Mouse (Mus musculus) kidney, adult 2 months (tissue): ENCODE data around the gene Npc1l1.

Experiments used
- CTCF ChIP-seq: fragments of 200-500 bp; conservative IDR thresholded peaks from 2 replicates; pipeline ENCODE4 v1.5.1; 2011; ENCODE audit warnings: low read depth, mild to moderate bottlenecking, control low read depth, low read length, moderate library complexity, mixed read lengths; ENCODE audit not compliant: insufficient read depth, insufficient read length
- POLR2A ChIP-seq: fragments of 200-500 bp; IDR thresholded peaks from one replicate; pipeline ENCODE4 v1.6.1; 2011; ENCODE audit warnings: low read depth, low read length, control low read depth

DNA sequence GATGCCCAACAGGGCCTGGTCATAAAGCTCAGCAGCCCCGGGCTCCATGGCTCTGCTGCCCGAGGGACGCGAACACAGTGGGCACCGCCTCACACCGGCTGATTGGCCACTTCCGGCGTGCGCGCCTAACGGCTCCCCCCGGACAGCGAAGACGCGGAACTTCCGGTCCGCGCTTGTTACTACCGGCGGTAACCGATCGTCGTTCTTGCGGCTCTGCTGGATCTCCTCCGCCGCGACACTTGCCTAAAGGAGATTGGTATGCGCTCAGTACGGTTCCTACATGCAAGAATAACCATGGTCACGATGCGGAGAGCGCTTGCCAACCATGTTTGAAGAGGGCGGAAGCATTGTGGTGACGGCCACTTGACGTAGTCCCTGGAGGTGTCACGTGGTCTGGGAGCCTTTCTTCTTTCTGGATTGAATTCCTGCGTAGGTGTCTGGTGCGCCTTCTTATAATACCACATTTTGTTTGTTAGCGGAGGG lies 29.8 kb downstream of the Npc1l1 start, which contains the start of gene Nudcd3:
- no peak for TF ChIP-seq CTCF
- peak; percentile 56 for TF ChIP-seq POLR2A
